Mouse (Mus musculus): Measurements from ENCODE around the gene Slc35e3. TPM values are rescaled to one million over a fixed set of nuclear protein-coding genes. Genes with fewer than 3 reads are reported as not detected.

Gene Slc35e3
- total RNA-seq, 2 experiments from 2014 or later = 9.0 to 16.0 TPM

DNA sequence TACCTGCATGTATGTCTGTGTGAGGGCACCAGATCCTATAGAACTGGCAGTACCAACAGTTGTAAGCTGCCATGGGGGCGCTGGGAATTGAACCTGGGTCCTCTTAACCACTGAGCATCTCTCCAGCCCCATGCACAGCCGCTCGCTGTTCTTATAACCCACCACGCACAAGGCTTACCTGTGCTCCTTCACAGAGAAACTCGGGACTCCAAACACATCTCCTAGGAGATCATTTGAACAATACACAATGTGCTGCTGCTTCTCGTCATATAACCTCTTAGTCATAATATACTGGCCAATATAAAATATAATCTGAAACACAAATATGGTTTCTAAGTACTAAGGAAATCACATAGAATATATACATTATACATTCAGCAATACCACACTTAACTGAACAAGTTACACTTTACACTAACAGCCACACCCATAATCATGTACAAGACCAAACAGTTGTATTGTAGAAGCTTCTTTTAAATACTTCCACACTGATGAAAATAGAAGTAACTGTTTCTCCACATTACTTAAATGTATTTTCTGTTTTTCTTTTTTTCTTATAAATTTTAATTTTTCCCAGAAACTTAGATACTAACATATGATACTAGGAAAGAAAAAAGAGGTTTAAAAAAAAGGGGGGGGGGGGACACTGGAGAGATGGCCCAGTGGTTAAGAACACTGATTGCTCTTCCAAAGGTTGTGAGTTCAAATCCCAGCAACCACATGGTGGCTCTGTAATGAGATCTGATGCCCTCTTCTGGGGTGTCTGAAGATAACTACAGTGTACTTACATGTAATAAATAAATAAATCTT, 43.9 kb downstream of the Slc35e3 start:
- no peak for ATAC-seq (replicated peaks; ENCODE audit: poor library complexity)

DNA sequence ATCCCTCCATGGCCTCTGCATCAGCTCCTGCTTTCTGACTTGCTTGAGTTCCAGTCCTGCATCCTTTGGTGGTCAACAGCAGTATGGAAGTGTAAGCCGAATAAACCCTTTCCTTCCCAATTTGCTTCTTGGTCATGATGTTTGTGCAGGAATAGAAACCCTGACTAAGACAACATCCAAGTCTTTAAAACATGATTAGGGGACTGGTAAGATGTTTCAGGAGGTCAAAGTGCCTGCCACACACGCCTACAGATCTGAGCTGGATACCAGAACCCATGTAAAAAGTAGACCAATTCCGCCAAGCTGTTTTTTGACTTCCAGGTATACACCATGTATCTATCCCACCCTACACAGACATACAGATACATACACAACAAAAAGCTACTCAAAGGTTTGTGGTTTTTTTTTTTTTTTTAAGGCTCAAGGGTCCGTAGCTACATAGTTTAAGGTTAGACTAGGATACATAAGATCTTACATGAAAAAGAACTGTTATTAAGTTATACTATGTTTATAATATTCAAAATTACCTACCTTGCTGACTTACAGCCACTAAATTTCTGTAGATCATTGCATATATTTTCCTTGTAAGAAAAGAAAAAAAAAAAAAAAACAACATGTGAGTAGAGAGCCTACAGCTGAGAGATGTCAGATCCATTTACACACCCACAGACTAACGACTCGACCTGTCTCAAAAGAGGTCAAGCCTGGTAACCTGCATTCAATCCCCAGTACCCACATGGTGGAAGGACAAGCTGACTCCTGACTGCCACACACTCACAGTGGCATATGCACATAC, 44.9 kb downstream of the Slc35e3 start:
- ATAC-seq (replicated peaks; ENCODE audit: poor library complexity) = no peak

GRCm38 (mm10) chr10:117700450-117700849, 45.7 kb downstream of the Slc35e3 start:
- no peak for ATAC-seq (replicated peaks; ENCODE audit: poor library complexity)

DNA sequence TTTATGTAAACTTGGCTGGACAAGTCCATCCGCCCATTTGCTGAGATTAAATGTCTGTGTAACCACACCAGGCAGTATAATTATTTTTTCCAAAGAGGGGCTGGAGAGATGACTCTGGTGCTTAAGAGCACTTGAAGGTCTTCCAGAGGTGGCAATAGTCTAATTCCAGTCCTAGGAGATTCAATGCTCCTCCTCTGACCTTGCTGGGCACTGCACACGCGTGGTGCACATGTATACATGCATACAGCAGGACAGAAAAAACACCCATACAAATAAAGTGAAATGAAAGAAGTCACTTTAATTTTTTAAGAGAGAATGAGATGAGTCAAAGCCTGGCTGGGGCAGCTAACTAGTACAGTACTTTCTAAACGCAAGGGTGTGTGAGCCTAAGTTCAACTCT, 46.3 kb downstream of the Slc35e3 start:
- ATAC-seq (replicated peaks; ENCODE audit: poor library complexity) = no peak

GRCm38 (mm10) chr10:117698313-117699138, 47.6 kb downstream of the Slc35e3 start:
- ATAC-seq (replicated peaks; ENCODE audit: poor library complexity) = no peak

DNA sequence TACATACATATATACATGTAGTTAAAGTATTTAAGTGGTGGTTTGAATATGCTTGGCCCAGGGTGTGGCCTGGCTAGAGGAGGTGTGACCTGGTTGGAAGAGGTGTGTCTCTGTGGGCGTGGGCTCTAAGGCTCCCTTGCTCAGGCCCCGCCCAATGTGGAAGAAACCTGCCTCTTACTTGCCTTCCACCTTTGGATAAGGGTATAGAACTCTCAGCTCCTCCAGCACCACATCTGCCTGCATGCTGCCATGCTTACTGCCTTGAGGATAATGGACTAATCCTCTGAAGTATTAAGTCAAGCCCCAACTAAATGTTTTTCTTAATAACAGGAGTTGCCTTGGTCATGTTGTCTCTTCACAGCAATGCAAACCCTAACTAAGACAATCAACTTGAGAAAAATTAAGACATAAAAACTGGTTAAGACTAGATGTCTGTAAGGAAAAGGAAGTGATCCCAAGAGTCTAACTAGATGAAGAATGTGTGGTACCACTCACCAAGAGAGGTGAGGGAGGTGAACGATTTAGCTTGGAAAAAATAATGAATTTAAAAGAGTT, 48.5 kb downstream of the Slc35e3 start:
- ATAC-seq (replicated peaks; ENCODE audit: poor library complexity) = peak; percentile 34; the same call in 1 of the 2 replicates

- no peak for ATAC-seq (replicated peaks; ENCODE audit: poor library complexity)
Observed at GRCm38 (mm10) chr10:117696827-117697560, 49.2 kb downstream of the Slc35e3 start.

DNA sequence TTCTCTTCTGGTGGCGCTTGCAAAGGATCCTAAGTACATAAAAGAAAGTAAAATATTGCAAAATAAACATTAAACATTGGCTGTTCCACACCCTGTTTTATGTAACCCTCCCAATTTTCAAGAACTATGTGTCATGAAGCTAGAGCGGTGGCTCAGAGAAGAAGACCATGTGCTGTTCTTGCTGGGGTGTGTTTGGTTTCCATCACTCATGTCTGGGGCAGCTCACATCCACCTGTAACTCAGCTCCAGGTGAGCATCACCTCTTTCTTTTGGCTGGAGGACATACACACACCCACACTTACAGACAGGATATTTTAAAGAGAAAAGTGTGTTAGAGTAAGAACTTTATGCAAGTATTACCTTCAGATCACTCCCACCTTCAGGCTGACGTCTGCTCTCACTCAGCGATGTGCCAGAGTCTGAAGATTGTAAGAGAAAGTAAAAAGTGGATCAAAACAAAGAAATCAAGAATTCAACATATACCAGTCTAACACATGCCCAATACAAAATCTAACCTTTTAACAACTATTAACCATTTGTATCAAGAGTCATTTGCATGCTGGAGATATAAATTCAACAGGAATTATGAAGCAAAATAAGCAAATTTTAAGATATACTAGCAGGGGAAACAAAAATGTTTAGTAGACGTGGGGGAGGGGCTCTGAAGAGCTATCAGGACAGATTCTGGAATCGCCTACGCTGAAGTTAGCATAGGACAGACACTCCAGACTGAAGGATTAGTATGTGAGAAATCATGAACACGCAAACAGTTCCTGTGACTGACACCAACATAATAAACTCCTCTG, 49.9 kb downstream of the Slc35e3 start:
- ATAC-seq (replicated peaks; ENCODE audit: poor library complexity) = no peak

GRCm38 (mm10) chr10:117695605-117696004, 50.6 kb downstream of the Slc35e3 start:
- no peak for ATAC-seq (replicated peaks; ENCODE audit: poor library complexity)

DNA sequence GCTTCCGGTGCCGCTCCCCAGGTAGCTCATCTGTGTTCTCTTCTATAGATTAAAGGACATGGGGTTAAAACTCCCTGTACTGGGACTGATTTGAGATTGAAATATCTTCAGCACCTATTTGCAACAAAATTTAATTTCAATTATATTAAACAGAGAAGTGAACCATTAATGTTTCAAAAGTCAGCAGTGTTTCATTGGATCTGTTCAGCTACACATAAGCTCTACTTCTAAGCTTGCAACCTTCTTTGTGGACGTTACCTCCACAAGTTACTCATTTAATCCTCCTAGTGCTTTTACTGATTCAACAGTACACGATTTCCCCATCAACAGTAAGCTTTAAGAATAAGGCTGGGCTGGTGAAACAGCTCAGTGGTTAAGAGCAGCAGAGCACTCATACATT, 51.1 kb downstream of the Slc35e3 start:
- no peak for ATAC-seq (replicated peaks; ENCODE audit: poor library complexity)

DNA sequence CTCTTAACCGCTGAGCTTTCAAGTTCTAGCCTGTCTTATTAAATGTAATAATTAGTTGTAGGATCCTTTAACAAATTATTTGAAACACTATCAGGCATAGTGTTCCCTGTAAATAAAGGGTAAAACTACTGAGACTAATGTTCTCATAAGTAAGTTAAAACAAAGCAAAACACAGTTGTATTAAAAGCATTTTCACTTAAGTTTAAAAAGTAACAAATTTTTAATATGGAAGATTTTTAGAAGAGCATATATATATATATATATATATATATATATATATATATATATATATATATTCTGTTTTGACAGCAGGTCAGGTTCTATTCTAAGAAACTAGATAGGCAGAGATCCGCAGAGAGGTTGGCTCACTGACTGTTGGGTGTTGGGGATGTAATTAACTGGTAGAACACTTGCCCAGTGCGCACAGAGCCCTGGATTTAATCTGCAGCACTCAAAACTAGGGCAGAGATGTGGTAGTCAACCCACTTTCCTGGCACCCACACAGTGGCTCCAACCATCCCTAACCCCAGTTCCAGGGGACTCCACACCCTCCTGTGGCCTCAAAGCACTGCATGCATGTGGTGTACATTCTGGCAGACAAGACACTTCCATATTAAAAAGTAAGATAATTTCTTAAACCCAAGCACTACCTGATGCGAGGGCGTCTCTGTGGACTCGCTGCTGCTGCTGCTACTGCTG, 51.8 kb downstream of the Slc35e3 start:
- no peak for ATAC-seq (replicated peaks; ENCODE audit: poor library complexity)

GRCm38 (mm10) chr10:117692953-117693352, 53.2 kb downstream of the Slc35e3 start:
- no peak for ATAC-seq (replicated peaks; ENCODE audit: poor library complexity)

DNA sequence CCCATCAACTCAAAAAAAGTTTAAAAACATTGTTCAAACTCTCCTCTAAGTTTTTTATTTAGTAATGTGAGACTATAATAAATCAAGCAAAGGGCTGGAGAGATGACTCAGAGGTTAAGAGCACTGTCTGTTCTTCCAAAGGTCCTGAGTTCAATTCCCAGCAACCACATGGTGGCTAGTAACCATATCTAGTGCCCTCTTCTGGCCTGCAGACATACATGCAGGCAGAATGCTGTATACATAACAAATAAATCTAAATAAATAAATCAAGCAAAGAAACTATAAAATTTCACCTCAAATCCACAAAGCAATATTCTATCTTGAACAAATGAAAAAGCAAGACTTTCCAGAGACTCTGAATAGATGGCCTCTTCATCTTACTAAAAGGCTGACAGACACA, 54.0 kb downstream of the Slc35e3 start:
- ATAC-seq (replicated peaks; ENCODE audit: poor library complexity) = no peak

GRCm38 (mm10) chr10:117691389-117691968, 54.7 kb downstream of the Slc35e3 start:
- no peak for ATAC-seq (replicated peaks; ENCODE audit: poor library complexity)

GRCm38 (mm10) chr10:117690770-117691296, 55.3 kb downstream of the Slc35e3 start:
- no peak for ATAC-seq (replicated peaks; ENCODE audit: poor library complexity)

GRCm38 (mm10) chr10:117690101-117690352, 56.1 kb downstream of the Slc35e3 start:
- no peak for ATAC-seq (replicated peaks; ENCODE audit: poor library complexity)

DNA sequence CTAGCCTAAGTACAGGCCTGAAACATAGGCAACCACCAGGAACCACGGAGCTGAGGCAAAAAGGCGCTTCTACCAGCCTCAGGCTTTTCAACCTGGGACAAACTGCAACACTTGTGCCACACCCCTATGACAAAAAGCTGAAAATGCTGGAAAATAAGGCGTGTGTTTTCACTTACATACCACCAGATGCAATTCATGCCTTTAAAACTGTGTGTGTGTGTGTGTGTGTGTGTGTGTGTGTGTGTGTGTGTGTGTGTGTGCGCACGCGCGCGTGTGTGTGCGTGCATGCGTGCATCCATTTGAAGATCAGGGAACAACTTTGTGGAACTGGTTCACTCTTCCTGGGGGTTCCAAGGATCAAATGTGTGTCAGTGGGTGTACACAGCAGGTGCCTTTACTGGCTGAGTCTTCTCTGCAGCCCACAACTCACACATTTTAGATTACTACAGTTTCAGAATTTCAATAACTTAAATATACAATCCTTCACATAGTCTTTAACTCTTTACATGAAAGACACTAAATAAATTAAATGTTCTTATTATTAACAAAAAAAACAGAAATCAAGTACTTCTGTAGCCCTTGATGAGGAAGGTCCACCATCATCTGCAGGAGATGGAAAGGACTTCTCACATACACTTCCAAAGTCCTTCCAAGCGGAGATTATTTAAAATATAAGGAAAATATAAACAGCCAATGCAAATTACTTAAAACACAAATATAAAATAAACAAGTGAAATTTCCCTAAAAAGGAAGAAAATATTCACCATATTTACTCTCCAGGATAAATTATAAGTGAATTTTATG, 56.7 kb downstream of the Slc35e3 start:
- ATAC-seq (replicated peaks; ENCODE audit: poor library complexity) = no peak
